Mouse (Mus musculus) ES-Bruce4 (cell line): ENCODE data around the gene Aasdh.

Experiments used
- CTCF ChIP-seq: IDR thresholded peaks from one replicate; pipeline ENCODE4 v1.8.1; 2011; ENCODE audit warnings: low read depth, low read length
- EP300 ChIP-seq: IDR thresholded peaks from 2 replicates; pipeline ENCODE4 v1.6.1; 2011; ENCODE audit warnings: low read depth, low read length; ENCODE audit not compliant: insufficient read depth
- POLR2A ChIP-seq: IDR thresholded peaks from one replicate; pipeline ENCODE4 v1.8.1; 2011; ENCODE audit warnings: low read length; ENCODE audit not compliant: insufficient read depth

- TF ChIP-seq POLR2A (no peak), CTCF (no peak), EP300 (no peak)
Observed at GRCm38 (mm10) chr5:76868693-76869286, 36.5 kb downstream of the Aasdh start.
